Mouse (Mus musculus): ENCODE results near the gene Tmem150c. TPM values are rescaled to one million over a fixed set of nuclear protein-coding genes. Genes with fewer than 3 reads are reported as not detected.

The Tmem150c gene
- polyA plus RNA-seq, 2 experiments: 4.8 to 7.3 TPM

DNA sequence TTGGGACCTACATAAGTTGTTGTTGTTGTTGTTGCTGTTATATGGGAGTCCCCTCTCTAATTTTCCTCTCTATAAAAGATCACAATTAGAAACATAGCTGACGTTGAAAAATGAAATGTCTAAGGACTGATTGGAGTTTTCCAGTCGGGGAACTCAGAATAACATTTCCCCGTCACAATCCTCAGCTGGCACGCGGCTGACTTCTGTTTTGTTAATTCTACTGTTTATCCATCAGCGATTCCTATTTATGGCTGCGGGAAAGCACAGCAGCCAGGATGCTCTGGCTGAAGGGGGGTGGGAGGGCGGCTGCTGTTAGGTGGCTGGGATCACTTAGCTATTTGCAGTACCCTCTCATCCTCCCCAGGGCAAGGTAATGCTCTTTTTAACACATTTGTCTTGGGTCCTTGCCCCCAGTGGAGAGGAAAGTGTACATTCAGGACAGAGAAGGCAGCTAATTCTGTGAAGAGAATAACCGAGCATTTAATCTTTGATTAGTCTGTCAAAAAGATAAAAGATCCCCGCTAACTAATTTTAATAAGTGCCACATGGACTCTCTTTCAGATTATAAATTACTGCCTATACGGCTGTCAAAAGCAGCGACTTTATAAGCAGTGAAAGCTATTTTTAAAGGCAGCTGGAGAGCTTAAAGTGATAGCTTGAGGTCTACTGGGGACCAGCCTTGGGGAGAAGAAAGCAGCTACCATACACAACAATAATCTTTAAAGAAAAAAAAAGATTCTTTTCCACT is 68.9 kb downstream of the Tmem150c start:
- ATAC-seq (ENCODE audit: low FRiP score, low read depth): no peak
- no peak for DNase-seq (ENCODE audit: low spot score)
- WGBS: 23% methylated on average over 12 of the region's 12 CpGs

DNA sequence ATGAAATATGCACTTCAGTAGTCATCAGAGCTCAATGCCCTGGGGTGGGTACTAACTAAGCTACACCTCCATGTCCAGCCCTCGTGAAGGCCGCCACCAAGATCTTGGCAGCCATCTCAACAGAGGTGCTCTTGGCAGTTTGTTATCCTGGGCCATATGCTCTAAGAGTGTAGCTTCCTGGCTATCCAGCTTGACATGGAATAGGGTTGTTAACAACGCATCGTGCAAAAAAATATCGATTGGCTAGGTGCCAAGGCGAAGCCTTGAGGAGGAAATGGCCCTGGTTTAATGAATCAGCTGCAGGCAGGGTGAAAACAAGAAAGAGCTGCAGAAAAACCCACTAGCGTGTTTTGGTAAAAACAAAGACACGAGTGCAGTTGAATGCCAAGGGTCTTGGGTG is 74.5 kb downstream of the Tmem150c start:
- no peak overlapping the region for H3K27ac ChIP-seq (replicated peaks; ENCODE audit: low read depth, low read length)
- peak; percentile 37 for DNase-seq (ENCODE audit: low spot score)
- no peaks in the 10 kb centered on the region for H3K27me3 ChIP-seq (ENCODE audit: control insufficient read depth, insufficient read depth, low read length)
- H3K4me3 ChIP-seq (replicated peaks; ENCODE audit: low read length): no peak overlapping the region
- TF ChIP-seq POLR2A (IDR thresholded peaks at IDR 0.05; ENCODE audit: borderline replicate concordance, extremely low read depth, insufficient read depth, insufficient read length): no peak
- H3K4me1 ChIP-seq (ENCODE audit: control insufficient read depth, insufficient read depth, low read length): peaks cover 10% of the 10 kb centered on the region; the same call in 1 of the 2 replicates
- H3K9me3 ChIP-seq (ENCODE audit: control insufficient read depth, low read length): no peaks in the 10 kb centered on the region
- H3K36me3 ChIP-seq (ENCODE audit: control insufficient read depth, insufficient read depth, low read length): no peaks in the 10 kb centered on the region
- no peak for ATAC-seq (ENCODE audit: low FRiP score, low read depth)
- WGBS: 41% methylated on average over 8 of the region's 8 CpGs
- H3K4me2 ChIP-seq (replicated peaks; ENCODE audit: low read depth, low read length, severe bottlenecking): no peak overlapping the region
- H3K9ac ChIP-seq (ENCODE audit: low read depth, low read length, severe bottlenecking): no peak overlapping the region

More for the DNA sequence above, 68.9 kb downstream of the Tmem150c start:
- Histone ChIP-seq H3K9ac (ENCODE audit: low read depth, low read length, severe bottlenecking) (no peak overlapping the region), H3K4me1 (ENCODE audit: control insufficient read depth, insufficient read depth, low read length) (peaks cover 13% of the 10 kb centered on the region), H3K9me3 (ENCODE audit: control insufficient read depth, low read length) (no peaks in the 10 kb centered on the region), H3K36me3 (ENCODE audit: control insufficient read depth, insufficient read depth, low read length) (no peaks in the 10 kb centered on the region), H3K27ac (replicated peaks; ENCODE audit: low read depth, low read length) (no peak overlapping the region), H3K4me2 (replicated peaks; ENCODE audit: low read depth, low read length, severe bottlenecking) (peak overlapping the region; percentile 43; the same call in 1 of the 2 replicates), H3K4me3 (replicated peaks; ENCODE audit: low read length) (no peak overlapping the region), H3K27me3 (ENCODE audit: control insufficient read depth, insufficient read depth, low read length) (no peaks in the 10 kb centered on the region)
- no peak for TF ChIP-seq POLR2A (IDR thresholded peaks at IDR 0.05; ENCODE audit: borderline replicate concordance, extremely low read depth, insufficient read depth, insufficient read length)

DNA sequence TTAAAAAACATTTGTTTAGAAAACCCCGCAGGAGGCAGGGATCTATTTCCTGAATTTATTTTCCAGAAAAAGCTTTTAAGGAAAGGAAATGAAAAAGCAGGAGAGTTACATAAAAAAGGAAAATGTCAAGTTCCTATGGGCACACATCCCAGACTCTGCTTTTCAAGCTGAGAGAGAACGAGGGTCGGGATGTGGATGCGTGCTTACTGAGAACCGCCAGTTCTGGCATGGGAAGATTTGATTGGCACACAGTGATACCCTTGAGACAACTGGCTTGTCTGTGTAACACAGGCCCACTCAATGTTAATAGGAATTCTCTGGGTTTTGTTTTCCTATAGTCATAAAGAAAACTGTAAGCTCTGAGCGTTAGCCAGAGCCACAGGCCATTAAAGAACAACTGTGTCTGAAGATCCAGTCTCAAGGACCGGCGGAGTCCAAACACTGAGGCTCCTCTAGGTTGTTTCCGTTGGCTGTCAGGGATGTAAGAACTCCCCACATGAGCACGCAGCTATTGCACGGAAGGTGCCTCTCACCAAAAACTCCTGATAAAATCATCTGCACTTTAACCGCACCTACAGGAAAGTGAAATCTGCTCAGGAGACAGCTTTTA is 75.5 kb downstream of the Tmem150c start:
- H3K4me1 ChIP-seq (ENCODE audit: control insufficient read depth, insufficient read depth, low read length): peaks cover 16% of the 10 kb centered on the region; the same call in 1 of the 2 replicates
- no peaks in the 10 kb centered on the region for H3K36me3 ChIP-seq (ENCODE audit: control insufficient read depth, insufficient read depth, low read length)
- no peak overlapping the region; the same call in 1 of the 2 replicates for H3K4me2 ChIP-seq (replicated peaks; ENCODE audit: low read depth, low read length, severe bottlenecking)
- DNase-seq (ENCODE audit: low spot score) (peak; percentile 64), ATAC-seq (ENCODE audit: low FRiP score, low read depth) (peak; percentile 69)
- no peak for TF ChIP-seq POLR2A (IDR thresholded peaks at IDR 0.05; ENCODE audit: borderline replicate concordance, extremely low read depth, insufficient read depth, insufficient read length)
- no peaks in the 10 kb centered on the region for H3K9me3 ChIP-seq (ENCODE audit: control insufficient read depth, low read length)
- no peak overlapping the region for H3K9ac ChIP-seq (ENCODE audit: low read depth, low read length, severe bottlenecking)
- no peaks in the 10 kb centered on the region for H3K27me3 ChIP-seq (ENCODE audit: control insufficient read depth, insufficient read depth, low read length)
- 34% methylated on average over 12 of the region's 12 CpGs for WGBS
- no peak overlapping the region for H3K4me3 ChIP-seq (replicated peaks; ENCODE audit: low read length)
- H3K27ac ChIP-seq (replicated peaks; ENCODE audit: low read depth, low read length): no peak overlapping the region

DNA sequence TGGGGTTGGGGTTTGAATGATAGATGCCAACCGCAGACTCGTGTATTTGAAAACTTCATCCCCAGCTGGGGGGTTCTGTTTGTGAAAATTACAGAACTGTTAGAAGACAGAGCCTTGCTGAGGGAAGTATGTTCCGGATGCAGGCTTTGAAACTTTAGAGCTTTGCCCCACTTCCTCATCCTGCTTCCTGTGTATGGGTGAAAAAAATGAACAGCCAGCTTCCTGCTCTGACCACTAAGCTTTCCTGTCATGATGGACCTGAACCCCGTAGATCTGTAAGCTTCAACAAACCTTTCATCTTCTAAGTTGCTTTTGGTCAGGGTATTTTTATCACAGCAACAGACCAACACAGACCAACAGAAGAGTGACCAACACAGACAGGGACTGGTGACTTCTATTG is 77.6 kb downstream of the Tmem150c start:
- ATAC-seq (ENCODE audit: low FRiP score, low read depth) (no peak), DNase-seq (ENCODE audit: low spot score) (no peak)
- H3K4me1 ChIP-seq (ENCODE audit: control insufficient read depth, insufficient read depth, low read length): peaks cover 20% of the 10 kb centered on the region; the same call in 1 of the 2 replicates
- no peak overlapping the region for H3K9ac ChIP-seq (ENCODE audit: low read depth, low read length, severe bottlenecking)
- TF ChIP-seq POLR2A (IDR thresholded peaks at IDR 0.05; ENCODE audit: borderline replicate concordance, extremely low read depth, insufficient read depth, insufficient read length): no peak
- H3K4me3 ChIP-seq (replicated peaks; ENCODE audit: low read length): no peak overlapping the region
- no peaks in the 10 kb centered on the region for H3K9me3 ChIP-seq (ENCODE audit: control insufficient read depth, low read length)
- no peak overlapping the region for H3K27ac ChIP-seq (replicated peaks; ENCODE audit: low read depth, low read length)
- no peaks in the 10 kb centered on the region for H3K36me3 ChIP-seq (ENCODE audit: control insufficient read depth, insufficient read depth, low read length)
- H3K4me2 ChIP-seq (replicated peaks; ENCODE audit: low read depth, low read length, severe bottlenecking): no peak overlapping the region
- WGBS: 73% methylated on average over 4 of the region's 4 CpGs
- no peaks in the 10 kb centered on the region for H3K27me3 ChIP-seq (ENCODE audit: control insufficient read depth, insufficient read depth, low read length)

DNA sequence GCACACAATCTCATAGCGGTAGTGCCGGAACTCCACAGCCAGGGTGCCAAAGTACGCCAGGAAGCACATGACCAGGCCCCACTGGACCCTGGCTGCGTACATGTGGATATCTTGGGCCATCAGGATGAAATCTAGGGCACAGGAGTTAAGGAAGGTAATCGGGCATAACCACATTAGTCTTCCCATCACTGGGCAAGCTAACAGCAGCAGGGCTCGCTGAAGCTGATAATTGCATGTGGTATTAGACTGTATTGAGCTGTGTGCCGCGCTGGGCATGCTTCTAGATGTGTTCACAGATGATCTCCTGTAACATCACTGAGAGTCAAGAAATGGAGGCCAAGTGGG is 79.7 kb downstream of the Tmem150c start:
- TF ChIP-seq POLR2A (IDR thresholded peaks at IDR 0.05; ENCODE audit: borderline replicate concordance, extremely low read depth, insufficient read depth, insufficient read length): no peak
- Histone ChIP-seq H3K27me3 (ENCODE audit: control insufficient read depth, insufficient read depth, low read length) (no peaks in the 10 kb centered on the region), H3K27ac (replicated peaks; ENCODE audit: low read depth, low read length) (no peak overlapping the region), H3K4me3 (replicated peaks; ENCODE audit: low read length) (peak overlapping the region; percentile 27), H3K4me1 (ENCODE audit: control insufficient read depth, insufficient read depth, low read length) (peaks cover 13% of the 10 kb centered on the region; the same call in 1 of the 2 replicates), H3K36me3 (ENCODE audit: control insufficient read depth, insufficient read depth, low read length) (no peaks in the 10 kb centered on the region), H3K9ac (ENCODE audit: low read depth, low read length, severe bottlenecking) (no peak overlapping the region), H3K9me3 (ENCODE audit: control insufficient read depth, low read length) (no peaks in the 10 kb centered on the region), H3K4me2 (replicated peaks; ENCODE audit: low read depth, low read length, severe bottlenecking) (no peak overlapping the region; the same call in 1 of the 2 replicates)
- 82% methylated on average over 8 of the region's 8 CpGs for WGBS
- ATAC-seq (ENCODE audit: low FRiP score, low read depth) (no peak), DNase-seq (ENCODE audit: low spot score) (no peak)

Measured in limb, embryonic 14.5 days (tissue).